Mouse (Mus musculus): ENCODE results near the gene Ptov1. TPM values are rescaled to one million over a fixed set of nuclear protein-coding genes. Genes with fewer than 3 reads are reported as not detected.

Gene Ptov1
- total and polyA plus RNA-seq, 3 experiments, result 46.4 to 168 TPM; not detected in 1

DNA sequence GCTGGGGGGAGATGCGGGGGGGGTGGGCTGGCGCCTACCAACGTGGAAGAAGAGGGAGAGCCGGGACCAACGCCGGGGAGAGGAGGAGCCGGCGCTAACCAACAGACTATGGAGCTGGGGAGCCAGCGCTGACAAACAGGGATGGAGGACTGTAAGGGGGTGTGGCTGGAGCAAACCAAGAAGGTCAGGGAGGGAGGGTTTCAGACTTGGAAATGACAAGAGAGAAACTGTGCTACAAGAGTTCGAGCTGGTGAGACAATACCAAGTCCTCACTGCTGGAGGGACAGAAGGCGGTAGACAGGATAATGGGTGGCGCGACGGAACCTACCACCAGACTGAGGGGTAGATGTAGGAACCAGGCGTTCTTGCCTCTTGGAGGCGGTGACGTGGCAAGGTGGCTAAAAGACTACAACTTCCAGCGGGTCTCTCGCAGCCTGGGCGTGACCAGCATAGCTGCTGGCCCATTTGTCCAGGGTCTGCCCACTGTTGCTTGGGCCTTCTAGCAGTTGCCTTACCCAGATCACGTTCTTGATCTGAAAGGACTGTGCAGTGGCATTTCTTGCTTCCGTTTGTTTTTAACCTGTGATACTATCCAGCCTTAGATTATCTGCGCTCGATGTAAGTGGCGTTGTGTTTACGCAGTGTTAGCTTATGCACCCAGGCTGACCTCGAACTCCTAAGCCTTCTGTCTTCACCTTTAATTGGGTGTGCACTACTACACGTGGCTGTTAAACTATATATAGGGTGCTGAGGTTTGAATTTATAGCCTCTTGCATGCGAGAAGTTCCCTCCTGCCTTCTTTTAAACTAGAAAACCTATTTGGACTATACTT is at the start of gene Ptov1 (continued):
- TF ChIP-seq USF2 (IDR thresholded peaks at IDR 0.05; ENCODE audit: borderline replicate concordance in 1 of 2, insufficient read depth in 1 of 2, low read depth in 1 of 2, low read length in 2 of 2) (no peak), CTCF (IDR thresholded peaks at IDR 0.05 in 2 of 3, conservative IDR thresholded peaks at IDR 0.05 in 1 of 3; ENCODE audit: control insufficient read depth in 1 of 3, insufficient read depth in 1 of 3, low read depth in 2 of 3, low read length in 3 of 3, poor library complexity in 1 of 3, severe bottlenecking in 1 of 3) (0 out of 6 replicates have a peak, but pooled peaks of 1 of the 3 experiments have one; percentile 5), KAT2A (conservative IDR thresholded peaks at IDR 0.05; ENCODE audit: low read depth, low read length) (peak; percentile 63; the same call in 1 of the 2 replicates), CHD2 (IDR thresholded peaks at IDR 0.05; ENCODE audit: low read length) (no peak), ZNF384 (IDR thresholded peaks at IDR 0.05; ENCODE audit: low read depth, low read length) (no peak)

DNA sequence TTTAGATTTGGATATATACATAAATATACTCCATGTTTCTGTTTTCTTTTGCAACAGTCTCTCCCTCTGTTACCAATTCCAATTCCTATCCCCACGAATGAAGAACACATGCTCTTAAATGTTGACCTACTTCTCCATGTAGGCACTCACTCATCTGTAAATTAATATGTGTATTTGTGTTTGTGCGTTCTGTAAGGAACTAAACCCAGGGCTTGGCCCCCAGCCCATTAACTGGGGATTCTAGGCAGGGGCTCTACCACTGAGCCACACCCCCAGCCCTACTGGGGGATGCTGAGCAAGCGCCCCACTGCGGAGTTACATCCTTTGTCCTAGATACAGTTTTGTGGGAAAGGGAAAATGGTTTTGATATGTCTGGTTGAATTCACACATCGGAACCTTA is 49.5 kb upstream of the Ptov1 start:
- TF ChIP-seq MAFK (IDR thresholded peaks at IDR 0.05; ENCODE audit: borderline replicate concordance, low read depth, low read length), result no peak
- TF ChIP-seq RCOR1 (IDR thresholded peaks at IDR 0.05; ENCODE audit: low read depth, low read length), result no peak
- TF ChIP-seq HCFC1 (IDR thresholded peaks at IDR 0.05; ENCODE audit: low read depth, low read length), result no peak
- TF ChIP-seq CHD1 (IDR thresholded peaks at IDR 0.05; ENCODE audit: low read depth, low read length), result no peak
- TF ChIP-seq RAD21 (IDR thresholded peaks at IDR 0.05; ENCODE audit: low read depth, low read length), result no peak
- no peak for TF ChIP-seq USF2 (IDR thresholded peaks at IDR 0.05; ENCODE audit: borderline replicate concordance in 1 of 2, insufficient read depth in 1 of 2, low read depth in 1 of 2, low read length in 2 of 2)
- no peak for TF ChIP-seq SMC3 (IDR thresholded peaks at IDR 0.05; ENCODE audit: low read depth, low read length)
- no peak for TF ChIP-seq EP300 (IDR thresholded peaks at IDR 0.05; ENCODE audit: low read depth in 1 of 2, low read length in 2 of 2)
- no peaks in the 10 kb centered on the region for H3K27me3 ChIP-seq (ENCODE audit: control insufficient read depth in 1 of 2, insufficient read depth in 2 of 2, low read length in 2 of 2)
- H3K9me3 ChIP-seq (replicated peaks; ENCODE audit: insufficient read depth, low read length), result no peaks in the 10 kb centered on the region
- no peak overlapping the region for H3K9ac ChIP-seq (ENCODE audit: control insufficient read depth, low read depth, low read length, poor library complexity, severe bottlenecking)
- no peak for DNase-seq (ENCODE audit: low read depth, low spot score)
- peaks cover 3 to 9% of the 10 kb centered on the region in 2 experiments for H3K36me3 ChIP-seq (ENCODE audit: control insufficient read depth in 1 of 2, insufficient read depth in 2 of 2, low read length in 2 of 2)
- no peak overlapping the region for H3K4me3 ChIP-seq (ENCODE audit: control insufficient read depth in 1 of 2, insufficient read depth in 1 of 2, low read depth in 2 of 2, low read length in 2 of 2)
- H3K27ac ChIP-seq (ENCODE audit: control insufficient read depth, low read depth, low read length), result no peak overlapping the region
- H3K4me1 ChIP-seq (ENCODE audit: control insufficient read depth in 1 of 2, insufficient read depth in 2 of 2, low read length in 2 of 2), result peaks cover 0 to 7% of the 10 kb centered on the region in 2 experiments; a peak in 2 of 4 replicates
- H3K79me2 ChIP-seq (ENCODE audit: control insufficient read depth, insufficient read depth, low read length, poor library complexity), result no peaks in the 10 kb centered on the region

- Histone ChIP-seq H3K27ac (ENCODE audit: control insufficient read depth, low read depth, low read length) (no peak overlapping the region), H3K4me3 (ENCODE audit: control insufficient read depth in 1 of 2, insufficient read depth in 1 of 2, low read depth in 2 of 2, low read length in 2 of 2) (no peak overlapping the region), H3K36me3 (ENCODE audit: control insufficient read depth in 1 of 2, insufficient read depth in 2 of 2, low read length in 2 of 2) (peaks cover 3% of the 10 kb centered on the region in 2 experiments), H3K79me2 (ENCODE audit: control insufficient read depth, insufficient read depth, low read length, poor library complexity) (no peaks in the 10 kb centered on the region), H3K9ac (ENCODE audit: control insufficient read depth, low read depth, low read length, poor library complexity, severe bottlenecking) (no peak overlapping the region), H3K9me3 (replicated peaks; ENCODE audit: insufficient read depth, low read length) (no peaks in the 10 kb centered on the region), H3K27me3 (ENCODE audit: control insufficient read depth in 1 of 2, insufficient read depth in 2 of 2, low read length in 2 of 2) (no peaks in the 10 kb centered on the region), H3K4me1 (ENCODE audit: control insufficient read depth in 1 of 2, insufficient read depth in 2 of 2, low read length in 2 of 2) (peaks cover 0 to 7% of the 10 kb centered on the region in 2 experiments; a peak in 1 of 4 replicates)
- TF ChIP-seq NRF1 (IDR thresholded peaks at IDR 0.05; ENCODE audit: insufficient read depth, low read depth, low read length, poor library complexity, severe bottlenecking), result no peak
- no peak for TF ChIP-seq MEF2A (IDR thresholded peaks at IDR 0.05; ENCODE audit: extremely low read depth, insufficient replicate concordance, low read depth, low read length, poor library complexity, severe bottlenecking)
- no peak for TF ChIP-seq USF2 (IDR thresholded peaks at IDR 0.05; ENCODE audit: borderline replicate concordance in 1 of 2, insufficient read depth in 1 of 2, low read depth in 1 of 2, low read length in 2 of 2)
- TF ChIP-seq TCF12 (IDR thresholded peaks at IDR 0.05; ENCODE audit: low read depth, low read length), result no peak
- no peak for TF ChIP-seq ZNF384 (IDR thresholded peaks at IDR 0.05; ENCODE audit: low read depth, low read length)
- no peak for TF ChIP-seq MAZ (IDR thresholded peaks at IDR 0.05; ENCODE audit: low read depth, low read length)
- no peak for TF ChIP-seq JUND (IDR thresholded peaks at IDR 0.05; ENCODE audit: low read depth, low read length)
- no peak for TF ChIP-seq ZKSCAN1 (IDR thresholded peaks at IDR 0.05; ENCODE audit: low read depth, low read length)
- DNase-seq (ENCODE audit: low read depth, low spot score), result no peak
Observed at GRCm38 (mm10) chr7:44918219-44918618, 48.6 kb upstream of the Ptov1 start.
